Mouse (Mus musculus): Measurements from ENCODE around the gene Vmn1r59.
"Not testable (repeated sequence)": the region's sequence is repeated elsewhere in the genome, so short reads cannot be mapped to it uniquely, and the experiment has no call there.

Vmn1r59 gene

GRCm38 (mm10) chr7:5456674-5457073 is at the start of gene Vmn1r59:
Gene Vmn1r59, minus strand, starts transcription at chr7:5456774.
- DNase-seq, result no peak

- DNase-seq, result not testable (repeated sequence)
Measured at GRCm38 (mm10) chr7:5493856-5494255, 37.3 kb upstream of the Vmn1r59 start, which contains the start of gene Vmn2r28. Gene Vmn2r28, minus strand, starts transcription at chr7:5493956.

- not testable (repeated sequence) for DNase-seq
Measured at GRCm38 (mm10) chr7:5454011-5454410, 2.6 kb downstream of the Vmn1r59 start.

GRCm38 (mm10) chr7:5448627-5449026 is 7.9 kb downstream of the Vmn1r59 start:
- no peak for DNase-seq

GRCm38 (mm10) chr7:5413296-5413695 is 43.3 kb downstream of the Vmn1r59 start, which contains the start of gene Vmn1r58:
Gene Vmn1r58, minus strand, starts transcription at chr7:5413396.
- DNase-seq, result not testable (repeated sequence)

GRCm38 (mm10) chr7:5406201-5406600 is 50.4 kb downstream of the Vmn1r59 start:
- no peak for DNase-seq

Data from kidney, postnatal 25 days (tissue).